8 mouse cellular contexts compared by ENCODE assay signal in genomic region chr4:154996572-154997154, GRCm38 (mm10). TPM values are rescaled to one million over a fixed set of nuclear protein-coding genes. Genes with fewer than 3 reads are reported as not detected.
DNase-seq lines count a peak whose midpoint lies in the region; ATAC-seq lines count a peak whose summit lies in the region.
"Had no signal": no experiment of that assay in that cellular context is flagged by ENCODE, and none has a peak within 500 bp of the region (broad histone marks: within the 10 kb centered on the region; RNA-seq: fewer than 3 reads in every experiment).

No protein-coding gene starts in this region.

- H3K4me2 ChIP-seq in heart, embryonic 15.5 days: no peak overlapping the region

- ATAC-seq in heart, embryonic 15.5 days (replicated peaks; ENCODE audit: insufficient number of reproducible peaks, insufficient read depth, low FRiP score, low read depth): peak; percentile 14; the same call in 1 of the 2 replicates
- ATAC-seq in erythroblast, adult 5-6 weeks (replicated peaks; ENCODE audit: low FRiP score, poor library complexity, severe bottlenecking): no peak
- ATAC-seq: Patski had no signal

- intact Hi-C loops in heart, postnatal 36 days (cut with DNase I): no loop called here

- H3K4me3 ChIP-seq in heart, embryonic 15.5 days: no peak overlapping the region

- no peaks in the 10 kb centered on the region for H3K36me3 ChIP-seq in heart, embryonic 15.5 days

- no peak for DNase-seq in heart, postnatal 36 days
- peak; percentile 64 for DNase-seq in brain, adult 2 months (ENCODE audit: low read depth, low spot score)
- DNase-seq in gastrocnemius, postnatal 25 days: peak; percentile 52
- peak; percentile 68 for DNase-seq in mesoderm, embryonic 11.5 days (ENCODE audit: low read depth, low spot score)
- no peak for DNase-seq in B cell, adult 2 months

- H3K9ac ChIP-seq in heart, embryonic 15.5 days: no peak overlapping the region

- 42% methylated on average over 8 of the region's 8 CpGs for WGBS in heart, embryonic 15.5 days

- no peaks in the 10 kb centered on the region; the same call in 1 of the 2 replicates for H3K27me3 ChIP-seq in heart, embryonic 15.5 days

- H3K27ac ChIP-seq in heart, embryonic 15.5 days: no peak overlapping the region

- no peaks in the 10 kb centered on the region for H3K9me3 ChIP-seq in heart, embryonic 15.5 days (replicated peaks)

- no peaks in the 10 kb centered on the region for H3K4me1 ChIP-seq in heart, embryonic 15.5 days (replicated peaks)

RNA-seq across cellular contexts. Expression of gene Pank4, which starts 32.7 kb away (rescaled TPM):
- polyA plus RNA-seq in heart, embryonic 15.5 days (2015; fragmentation: Nextera tagmentation; extraction: Ambion mirVana): 36.6 and 44.5 TPM in 2 replicates
- 10 to 100 TPM; 40.9 to 42.8 TPM for total RNA-seq in heart, postnatal 36 days (2021)
- total RNA-seq in gastrocnemius, postnatal 25 days (2021): 10 to 100 TPM; 31.2 to 34.0 TPM
- total RNA-seq in erythroblast, adult 5-6 weeks (2015; ENCODE audit: low replicate concordance): 11.7 and 19.6 TPM in 2 replicates
- total RNA-seq in erythroblast, adult 5-6 weeks (2017; ENCODE audit: low replicate concordance): 11.1 and 11.2 TPM in 2 replicates

RNA-seq across cellular contexts. Expression of gene Hes5, which starts 35.9 kb away (rescaled TPM):
- polyA plus RNA-seq in heart, embryonic 15.5 days (2015; fragmentation: Nextera tagmentation; extraction: Ambion mirVana): 0.49 and 0.77 TPM in 2 replicates
- not detected for total RNA-seq in heart, postnatal 36 days (2021)
- not detected for total RNA-seq in gastrocnemius, postnatal 25 days (2021)
- total RNA-seq in erythroblast, adult 5-6 weeks (2015; ENCODE audit: low replicate concordance): not detected in 2 replicates
- total RNA-seq in erythroblast, adult 5-6 weeks (2017; ENCODE audit: low replicate concordance): not detected in 2 replicates
- polyA plus RNA-seq: Patski had no signal

RNA-seq across cellular contexts. Expression of gene Plch2, which starts 59.9 kb away (rescaled TPM):
- polyA plus RNA-seq in heart, embryonic 15.5 days (2015; fragmentation: Nextera tagmentation; extraction: Ambion mirVana): 0.43 and 2.4 TPM in 2 replicates
- not detected for total RNA-seq in heart, postnatal 36 days (2021)
- total RNA-seq in gastrocnemius, postnatal 25 days (2021): under 1 TPM; 0.05 to 0.21 TPM
- total RNA-seq in erythroblast, adult 5-6 weeks (2015; ENCODE audit: low replicate concordance): not detected in 2 replicates
- not detected in 2 replicates for total RNA-seq in erythroblast, adult 5-6 weeks (2017; ENCODE audit: low replicate concordance)

Comparison
In these comparisons a context has a peak if more than half of its experiments do, and no peak if none do; other contexts are left out.
1. DNase-seq: peak in brain, adult 2 months (single experiment), gastrocnemius, postnatal 25 days (single experiment) and mesoderm, embryonic 11.5 days (single experiment); none in heart, postnatal 36 days (0 of 2) and B cell, adult 2 months (0 of 2).